Mouse (Mus musculus) lung, embryonic 16.5 days (tissue): ENCODE measurements around the gene Grk6. TPM values are rescaled to one million over a fixed set of nuclear protein-coding genes. Genes with fewer than 3 reads are reported as not detected.

Source experiments
- ATAC-seq: fragments of 200-750 bp; cut with Nextera tagmentation; 2 replicates; pipeline ENCODE4 v1.8.0; 2017; ENCODE audit warnings: low read depth, mild to moderate bottlenecking, moderate library complexity
- H3K27ac ChIP-seq: fragments of 300-500 bp; sonication (generic); 2 replicates; pipeline ENCODE4 v1.5.1; 2014; ENCODE audit warnings: mild to moderate bottlenecking, control low read depth, low read length
- H3K27me3 ChIP-seq: fragments of 300-500 bp; sonication (generic); 2 replicates; pipeline ENCODE4 v1.6.1; 2014; ENCODE audit warnings: low read depth, low read length, mixed read lengths; ENCODE audit not compliant: control insufficient read depth, insufficient read depth
- H3K36me3 ChIP-seq: fragments of 300-500 bp; sonication (generic); 2 replicates; pipeline ENCODE4 v1.6.1; 2014; ENCODE audit warnings: low read length; ENCODE audit not compliant: control insufficient read depth, insufficient read depth
- H3K4me1 ChIP-seq: fragments of 300-500 bp; sonication (generic); replicated peaks from 2 replicates; pipeline ENCODE4 v1.6.1; 2014; ENCODE audit warnings: low read length, mixed read lengths; ENCODE audit not compliant: control insufficient read depth, insufficient read depth
- H3K4me2 ChIP-seq: fragments of 300-500 bp; sonication (generic); 2 replicates; pipeline ENCODE4 v1.6.1; 2014; ENCODE audit warnings: low read depth, low read length, control low read depth
- H3K4me3 ChIP-seq: fragments of 300-500 bp; sonication (generic); 2 replicates; pipeline ENCODE4 v1.5.1; 2014; ENCODE audit warnings: mild to moderate bottlenecking, low read length, control low read depth
- H3K9ac ChIP-seq: fragments of 300-500 bp; sonication (generic); 2 replicates; pipeline ENCODE4 v1.6.1; 2014; ENCODE audit warnings: low read length, control low read depth
- H3K9me3 ChIP-seq: fragments of 300-500 bp; sonication (generic); 2 replicates; pipeline ENCODE4 v1.6.1; 2016; ENCODE audit warnings: low read length; ENCODE audit not compliant: control insufficient read depth
- WGBS: fragments of 180-500 bp; shearing (Covaris S2); extraction: QIAGEN DNeasy Blood & Tissue Kit; methylation state at CpG from one replicate; pipeline ENCODE4 v1.1.7; 2014; 5-methylcytosine and 5-hydroxymethylcytosine counted together
- polyA plus RNA-seq: library from polyadenylated mRNA; unstranded; fragments of >200 nt; fragmentation: Nextera tagmentation; extraction: Ambion mirVana; gene quantifications from 2 replicates; pipeline ENCODE4 v1.2.1, GENCODE M21; 2015

Grk6 gene
- polyA plus RNA-seq, 1 experiment from 2014 or later, result 15.5 TPM

DNA sequence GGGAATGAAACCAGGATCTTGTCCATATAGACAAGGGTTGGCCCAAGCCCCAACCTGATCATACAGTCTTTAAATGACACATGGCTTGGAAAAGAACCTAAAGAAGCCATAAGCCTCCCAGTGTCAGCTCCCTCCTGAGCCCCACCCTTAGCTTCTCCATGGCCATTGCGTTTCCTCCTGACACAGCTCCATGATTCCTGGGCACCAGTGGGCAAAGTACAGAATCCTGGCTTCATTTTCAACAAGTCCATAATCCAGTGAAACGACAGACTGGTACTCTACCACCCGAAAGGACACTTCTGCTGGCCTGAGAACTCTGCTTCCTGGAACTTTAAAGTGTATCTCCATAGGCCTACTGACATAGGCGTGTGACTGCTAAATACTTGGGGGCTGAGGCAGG, 37.5 kb upstream of the Grk6 start:
- no peaks in the 10 kb centered on the region; the same call in 1 of the 2 replicates for H3K27me3 ChIP-seq
- no peak overlapping the region for H3K4me2 ChIP-seq
- no peak overlapping the region for H3K9ac ChIP-seq
- H3K4me3 ChIP-seq, result no peak overlapping the region
- no peak for ATAC-seq
- H3K4me1 ChIP-seq, result peaks cover 4% of the 10 kb centered on the region
- WGBS, result 77% methylated on average over 4 of the region's 4 CpGs
- H3K9me3 ChIP-seq, result no peaks in the 10 kb centered on the region
- H3K27ac ChIP-seq, result no peak overlapping the region
- no peaks in the 10 kb centered on the region for H3K36me3 ChIP-seq

DNA sequence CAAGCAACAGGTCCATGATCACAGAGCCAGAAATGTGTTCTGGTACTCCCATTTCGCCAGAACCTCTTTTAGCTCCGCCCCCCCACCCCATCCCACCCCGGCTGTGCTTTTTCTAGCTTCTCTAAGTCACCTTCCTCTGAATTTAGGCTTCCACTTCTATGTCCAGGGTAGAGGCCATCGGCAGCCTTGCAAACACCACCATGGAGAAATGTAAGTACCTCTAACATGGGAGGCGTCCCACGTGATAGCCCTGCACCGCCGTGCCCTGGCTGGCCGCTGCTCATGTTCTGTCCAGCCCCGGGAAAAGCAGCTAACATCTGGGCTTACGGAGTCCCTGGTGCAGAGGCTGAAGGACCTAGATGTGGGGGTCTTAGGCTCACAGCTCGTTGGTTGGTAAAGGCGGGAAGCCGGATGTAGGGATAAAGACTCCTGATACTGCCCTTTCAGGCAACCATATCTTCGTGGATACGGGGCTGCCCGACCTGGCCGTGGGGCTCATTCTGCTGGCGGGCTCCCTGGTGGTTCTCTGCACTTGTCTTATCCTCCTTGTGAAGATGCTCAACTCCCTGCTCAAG, 36.2 kb upstream of the Grk6 start:
- no peaks in the 10 kb centered on the region for H3K36me3 ChIP-seq
- H3K9me3 ChIP-seq, result no peaks in the 10 kb centered on the region
- H3K4me2 ChIP-seq, result no peak overlapping the region
- no peak for ATAC-seq
- H3K27me3 ChIP-seq, result no peaks in the 10 kb centered on the region; the same call in 1 of the 2 replicates
- H3K9ac ChIP-seq, result no peak overlapping the region
- WGBS, result 79% methylated on average over 19 of the region's 19 CpGs
- peaks cover 4% of the 10 kb centered on the region for H3K4me1 ChIP-seq
- H3K27ac ChIP-seq, result no peak overlapping the region
- no peak overlapping the region for H3K4me3 ChIP-seq

DNA sequence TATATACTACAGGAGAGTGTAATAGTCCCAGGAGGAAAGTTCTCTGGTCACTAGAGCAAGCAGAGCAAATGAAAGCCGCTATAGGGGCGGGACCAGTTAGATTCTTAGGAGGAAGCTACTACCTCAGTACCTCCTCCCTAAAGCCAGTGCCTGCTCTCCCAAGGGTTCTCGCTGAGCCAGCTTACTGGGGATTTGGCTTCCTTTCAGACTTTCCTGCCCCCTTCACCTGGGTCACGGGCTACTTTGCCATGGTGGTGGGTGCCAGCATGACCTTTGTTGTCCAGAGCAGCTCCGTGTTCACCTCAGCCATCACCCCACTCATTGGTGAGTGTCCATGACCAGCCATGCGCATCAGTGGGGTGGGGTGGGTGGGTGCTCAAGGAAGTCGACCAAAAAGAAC, 33.0 kb upstream of the Grk6 start:
- Histone ChIP-seq H3K4me3 (no peak overlapping the region), H3K27me3 (peaks cover 9% of the 10 kb centered on the region), H3K9me3 (no peaks in the 10 kb centered on the region), H3K27ac (no peak overlapping the region), H3K4me1 (peaks cover 5% of the 10 kb centered on the region), H3K36me3 (no peaks in the 10 kb centered on the region), H3K9ac (no peak overlapping the region), H3K4me2 (no peak overlapping the region)
- 61% methylated on average over 7 of the region's 7 CpGs for WGBS
- no peak for ATAC-seq

DNA sequence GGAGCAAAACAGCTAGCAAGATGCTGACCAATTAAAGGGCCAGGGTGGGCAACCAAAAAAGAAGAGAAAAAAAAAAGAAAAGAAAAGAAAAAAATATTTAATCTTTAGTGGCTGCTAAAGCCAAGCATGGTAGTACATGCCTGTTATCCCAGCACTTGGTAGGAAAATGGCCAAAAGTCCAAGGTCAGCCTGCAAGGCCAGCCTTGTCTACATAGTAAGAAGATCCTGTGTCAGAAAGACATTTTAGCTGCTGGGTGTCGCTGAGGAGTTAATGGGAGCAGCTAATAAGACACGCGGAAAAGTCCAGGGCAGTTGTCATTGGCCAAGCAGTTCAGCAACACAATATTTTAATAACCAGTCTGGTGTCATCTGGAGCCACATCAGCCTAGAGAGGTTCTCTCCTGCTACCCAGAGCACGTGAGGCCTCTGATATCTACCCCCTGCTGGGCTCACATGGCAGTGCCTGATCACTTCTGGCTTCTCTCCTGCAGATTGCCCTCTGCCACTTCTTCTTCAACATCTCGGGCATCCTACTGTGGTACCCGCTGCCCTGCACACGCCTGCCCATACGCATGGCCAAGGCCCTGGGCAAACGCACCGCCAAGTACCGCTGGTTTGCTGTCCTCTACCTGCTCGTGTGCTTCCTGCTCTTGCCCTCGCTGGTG, 32.1 kb upstream of the Grk6 start:
- WGBS, result 77% methylated on average over 13 of the region's 13 CpGs
- no peak for ATAC-seq
- Histone ChIP-seq H3K9me3 (no peaks in the 10 kb centered on the region), H3K4me3 (no peak overlapping the region), H3K27me3 (peaks cover 9% of the 10 kb centered on the region), H3K4me1 (peaks cover 5% of the 10 kb centered on the region), H3K27ac (no peak overlapping the region), H3K4me2 (no peak overlapping the region), H3K36me3 (no peaks in the 10 kb centered on the region), H3K9ac (no peak overlapping the region)

DNA sequence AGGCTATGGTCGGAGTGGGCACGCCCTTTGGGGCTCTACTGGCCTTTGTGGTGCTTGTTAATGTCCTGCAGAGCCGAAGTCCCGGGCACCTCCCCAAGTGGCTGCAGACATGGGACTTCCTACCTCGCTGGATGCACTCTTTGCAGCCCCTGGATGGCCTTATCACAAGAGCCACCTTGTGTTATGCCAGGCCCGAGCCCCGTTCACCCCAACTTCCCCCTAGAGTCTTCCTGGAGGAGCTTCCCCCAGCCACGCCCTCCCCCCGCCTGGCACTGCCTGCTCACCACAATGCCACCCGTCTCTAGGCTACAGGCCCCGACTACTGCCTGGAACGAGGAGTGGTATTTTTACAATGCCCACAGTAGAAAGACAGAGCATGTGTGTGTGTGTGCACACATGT, 31.5 kb upstream of the Grk6 start:
- H3K27me3 ChIP-seq, result peaks cover 11% of the 10 kb centered on the region
- ATAC-seq, result no peak
- WGBS, result 75% methylated on average over 12 of the region's 12 CpGs

DNA sequence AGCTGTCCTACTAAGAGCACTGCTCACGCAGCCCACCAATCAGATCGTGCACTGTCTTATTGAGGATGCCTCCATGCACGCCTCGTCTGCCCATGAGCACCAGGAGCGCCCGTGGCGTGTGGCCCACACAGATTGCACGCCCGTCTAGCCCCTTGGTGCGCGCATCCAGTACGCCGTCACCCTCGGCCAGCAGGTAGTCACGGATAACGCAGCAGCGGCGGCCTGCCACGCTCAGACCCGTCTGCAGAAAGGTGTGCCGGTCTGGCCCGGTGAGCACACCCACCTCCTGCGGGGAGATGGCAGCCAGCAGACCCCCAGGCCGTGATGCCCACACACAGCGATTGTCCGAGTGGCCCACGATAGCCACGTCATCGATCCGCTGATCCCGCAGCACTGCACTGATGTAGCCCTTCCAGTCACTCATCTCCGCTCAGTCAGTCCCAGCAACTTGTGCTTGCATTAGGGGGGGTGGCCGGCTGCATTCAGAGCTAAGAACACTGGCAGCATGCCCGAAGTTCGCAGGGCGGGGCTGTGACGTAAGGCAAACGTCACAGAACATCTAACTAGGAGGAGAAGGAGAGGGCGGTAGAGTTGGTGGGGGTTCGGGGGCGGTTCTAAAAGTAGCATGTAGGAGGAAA, 30.0 kb upstream of the Grk6 start, which contains the start of gene Pfn3:
Gene Pfn3 (minus strand): TSS at position 490 of the 638 bp plus-strand sequence.
- H3K36me3 ChIP-seq, result no peaks in the 10 kb centered on the region
- H3K4me3 ChIP-seq, result peak within 1 kb of the TSS; percentile 37
- peak within 1 kb of the TSS; percentile 56; the same call in 1 of the 2 replicates for H3K9ac ChIP-seq
- H3K9me3 ChIP-seq, result no peaks in the 10 kb centered on the region
- H3K27me3 ChIP-seq, result peaks cover 24% of the 10 kb centered on the region
- peak; percentile 44; the same call in 1 of the 2 replicates for ATAC-seq
- H3K27ac ChIP-seq, result no peak within 1 kb of the TSS
- H3K4me1 ChIP-seq, result peaks cover 5% of the 10 kb centered on the region
- 10% methylated on average over 41 of the region's 41 CpGs for WGBS
- H3K4me2 ChIP-seq, result peak within 1 kb of the TSS; percentile 54

More for the DNA sequence above, 31.5 kb upstream of the Grk6 start:
- Histone ChIP-seq H3K4me2 (no peak overlapping the region), H3K36me3 (no peaks in the 10 kb centered on the region), H3K9me3 (no peaks in the 10 kb centered on the region), H3K27ac (no peak overlapping the region), H3K4me3 (no peak overlapping the region), H3K4me1 (peaks cover 5% of the 10 kb centered on the region), H3K9ac (no peak overlapping the region)

DNA sequence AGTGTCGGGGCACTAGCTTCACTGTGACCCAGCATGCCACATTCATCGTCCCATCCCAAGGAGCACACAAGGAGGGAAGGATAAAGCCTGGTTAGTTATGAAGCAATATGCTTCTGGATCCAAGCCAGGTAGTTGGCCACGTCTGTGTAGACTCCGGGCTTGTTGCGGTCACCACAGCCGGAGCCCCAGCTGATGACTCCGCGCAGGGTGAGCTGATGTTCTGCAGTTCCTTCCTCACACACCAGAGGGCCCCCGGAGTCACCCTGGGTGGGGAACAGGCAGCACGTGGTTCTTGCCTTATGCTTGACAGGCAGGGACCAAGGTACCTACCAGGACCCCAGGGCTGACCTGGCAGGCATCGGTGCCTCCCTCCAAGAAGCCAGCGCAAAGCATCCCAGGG, 26.9 kb upstream of the Grk6 start:
- 7% methylated on average over 12 of the region's 12 CpGs for whole genome bisulfite sequencing
- peaks cover 14% of the 10 kb centered on the region for H3K4me1 ChIP-seq
- no peaks in the 10 kb centered on the region for H3K36me3 ChIP-seq
- peak; percentile 68 for ATAC-seq
- no peak overlapping the region for H3K4me2 ChIP-seq
- H3K9me3 ChIP-seq, result no peaks in the 10 kb centered on the region
- no peak overlapping the region for H3K4me3 ChIP-seq
- H3K9ac ChIP-seq, result no peak overlapping the region
- H3K27me3 ChIP-seq, result peaks cover 45% of the 10 kb centered on the region
- H3K27ac ChIP-seq, result no peak overlapping the region

DNA sequence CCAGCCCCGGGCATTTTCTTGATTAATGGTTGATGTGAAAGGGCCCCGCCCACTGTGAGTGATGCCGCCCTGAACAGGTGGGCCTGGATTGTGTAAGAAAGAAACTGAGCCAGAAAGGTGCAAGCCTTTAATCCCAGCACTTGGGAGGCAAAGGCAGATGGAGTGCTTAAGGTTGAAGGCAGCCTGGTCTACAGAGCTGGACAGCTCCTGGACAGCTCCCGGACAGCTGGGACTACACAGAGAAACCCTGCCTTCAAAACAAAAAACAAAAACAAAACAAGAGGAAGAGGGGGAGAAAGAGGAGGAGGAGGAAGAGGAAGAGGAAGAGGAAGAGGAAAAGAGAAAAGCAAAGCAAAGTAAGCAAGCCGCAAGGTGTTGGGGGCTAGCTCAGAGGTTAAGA, 25.7 kb upstream of the Grk6 start:
- Histone ChIP-seq H3K9ac (no peak overlapping the region), H3K4me1 (peaks cover 14% of the 10 kb centered on the region), H3K27ac (no peak overlapping the region), H3K4me2 (no peak overlapping the region), H3K36me3 (no peaks in the 10 kb centered on the region), H3K9me3 (no peaks in the 10 kb centered on the region), H3K4me3 (no peak overlapping the region), H3K27me3 (peaks cover 43% of the 10 kb centered on the region)
- 71% methylated on average over 5 of the region's 5 CpGs for WGBS
- ATAC-seq, result no peak
